Mouse (Mus musculus): Measurements from ENCODE around the gene Fbxw11. TPM values are rescaled to one million over a fixed set of nuclear protein-coding genes. Genes with fewer than 3 reads are reported as not detected.

Fbxw11 gene
- polyA plus RNA-seq, 1 experiment = 13.8 TPM

GRCm38 (mm10) chr11:32762773-32763172, 120.2 kb downstream of the Fbxw11 start:
- Histone ChIP-seq H3K4me1 (ENCODE audit: control insufficient read depth, insufficient read depth, low read length) (no peaks in the 10 kb centered on the region), H3K36me3 (ENCODE audit: control insufficient read depth, insufficient read depth, low read length) (no peaks in the 10 kb centered on the region), H3K27me3 (ENCODE audit: control insufficient read depth, insufficient read depth, low read length) (no peaks in the 10 kb centered on the region), H3K27ac (ENCODE audit: control insufficient read depth, insufficient read depth, low read depth, low read length) (no peak overlapping the region), H3K4me3 (ENCODE audit: control insufficient read depth, low read depth, low read length) (no peak overlapping the region)
- TF ChIP-seq POLR2A (IDR thresholded peaks at IDR 0.05; ENCODE audit: control insufficient read depth, low read depth, low read length) (no peak), CTCF (IDR thresholded peaks at IDR 0.05; ENCODE audit: control insufficient read depth, insufficient read depth, insufficient replicate concordance, low read depth, low read length) (no peak)

- Histone ChIP-seq H3K4me3 (ENCODE audit: control insufficient read depth, low read depth, low read length) (no peak overlapping the region), H3K36me3 (ENCODE audit: control insufficient read depth, insufficient read depth, low read length) (no peaks in the 10 kb centered on the region), H3K27ac (ENCODE audit: control insufficient read depth, insufficient read depth, low read depth, low read length) (no peak overlapping the region), H3K27me3 (ENCODE audit: control insufficient read depth, insufficient read depth, low read length) (no peaks in the 10 kb centered on the region), H3K4me1 (ENCODE audit: control insufficient read depth, insufficient read depth, low read length) (no peaks in the 10 kb centered on the region)
- TF ChIP-seq POLR2A (IDR thresholded peaks at IDR 0.05; ENCODE audit: control insufficient read depth, low read depth, low read length) (no peak), CTCF (IDR thresholded peaks at IDR 0.05; ENCODE audit: control insufficient read depth, insufficient read depth, insufficient replicate concordance, low read depth, low read length) (no peak)
Observed at GRCm38 (mm10) chr11:32767496-32768230, 125.1 kb downstream of the Fbxw11 start.

DNA sequence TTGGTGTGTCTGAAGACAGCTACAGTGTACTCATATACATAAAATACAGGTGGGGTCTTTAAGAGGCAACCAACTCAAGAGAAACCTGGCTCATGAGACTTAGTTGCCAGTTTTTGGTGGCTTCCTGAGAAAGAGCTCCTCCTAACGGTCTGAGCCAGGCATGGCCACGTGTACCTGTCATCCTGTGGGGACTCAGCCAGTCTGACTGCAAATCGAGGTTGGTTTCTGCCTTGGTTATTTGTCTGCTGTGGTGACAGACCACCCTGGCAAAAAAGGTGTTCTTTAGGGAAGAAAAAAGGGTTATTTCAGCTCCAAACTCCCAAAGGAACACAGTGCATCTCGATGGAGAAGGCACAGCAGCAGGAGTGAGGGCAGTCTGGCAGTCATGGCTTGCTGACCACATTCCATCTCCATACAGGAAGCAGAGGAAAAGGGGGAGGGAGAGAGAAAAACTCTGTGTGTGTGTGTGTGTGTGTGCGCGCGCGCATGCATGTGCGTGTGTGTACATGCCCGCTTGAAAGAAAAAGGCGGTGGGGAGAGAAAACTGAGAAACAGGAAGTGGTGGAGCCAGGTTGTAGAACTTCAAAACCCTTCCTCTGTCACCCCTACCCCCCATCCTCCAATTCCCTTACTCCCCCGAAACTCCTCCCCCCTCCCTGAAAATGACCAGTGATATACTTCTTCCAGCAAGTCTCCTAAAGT, 126.3 kb downstream of the Fbxw11 start:
- Histone ChIP-seq H3K4me1 (ENCODE audit: control insufficient read depth, insufficient read depth, low read length) (no peaks in the 10 kb centered on the region), H3K36me3 (ENCODE audit: control insufficient read depth, insufficient read depth, low read length) (no peaks in the 10 kb centered on the region), H3K27me3 (ENCODE audit: control insufficient read depth, insufficient read depth, low read length) (no peaks in the 10 kb centered on the region), H3K27ac (ENCODE audit: control insufficient read depth, insufficient read depth, low read depth, low read length) (no peak overlapping the region), H3K4me3 (ENCODE audit: control insufficient read depth, low read depth, low read length) (no peak overlapping the region)
- no peak for TF ChIP-seq CTCF (IDR thresholded peaks at IDR 0.05; ENCODE audit: control insufficient read depth, insufficient read depth, insufficient replicate concordance, low read depth, low read length)
- no peak for TF ChIP-seq POLR2A (IDR thresholded peaks at IDR 0.05; ENCODE audit: control insufficient read depth, low read depth, low read length)

GRCm38 (mm10) chr11:32780747-32781536, 138.4 kb downstream of the Fbxw11 start:
- Histone ChIP-seq H3K4me1 (ENCODE audit: control insufficient read depth, insufficient read depth, low read length) (no peaks in the 10 kb centered on the region), H3K4me3 (ENCODE audit: control insufficient read depth, low read depth, low read length) (no peak overlapping the region), H3K36me3 (ENCODE audit: control insufficient read depth, insufficient read depth, low read length) (no peaks in the 10 kb centered on the region), H3K27ac (ENCODE audit: control insufficient read depth, insufficient read depth, low read depth, low read length) (no peak overlapping the region), H3K27me3 (ENCODE audit: control insufficient read depth, insufficient read depth, low read length) (no peaks in the 10 kb centered on the region)
- TF ChIP-seq CTCF (IDR thresholded peaks at IDR 0.05; ENCODE audit: control insufficient read depth, insufficient read depth, insufficient replicate concordance, low read depth, low read length) (no peak), POLR2A (IDR thresholded peaks at IDR 0.05; ENCODE audit: control insufficient read depth, low read depth, low read length) (no peak)

DNA sequence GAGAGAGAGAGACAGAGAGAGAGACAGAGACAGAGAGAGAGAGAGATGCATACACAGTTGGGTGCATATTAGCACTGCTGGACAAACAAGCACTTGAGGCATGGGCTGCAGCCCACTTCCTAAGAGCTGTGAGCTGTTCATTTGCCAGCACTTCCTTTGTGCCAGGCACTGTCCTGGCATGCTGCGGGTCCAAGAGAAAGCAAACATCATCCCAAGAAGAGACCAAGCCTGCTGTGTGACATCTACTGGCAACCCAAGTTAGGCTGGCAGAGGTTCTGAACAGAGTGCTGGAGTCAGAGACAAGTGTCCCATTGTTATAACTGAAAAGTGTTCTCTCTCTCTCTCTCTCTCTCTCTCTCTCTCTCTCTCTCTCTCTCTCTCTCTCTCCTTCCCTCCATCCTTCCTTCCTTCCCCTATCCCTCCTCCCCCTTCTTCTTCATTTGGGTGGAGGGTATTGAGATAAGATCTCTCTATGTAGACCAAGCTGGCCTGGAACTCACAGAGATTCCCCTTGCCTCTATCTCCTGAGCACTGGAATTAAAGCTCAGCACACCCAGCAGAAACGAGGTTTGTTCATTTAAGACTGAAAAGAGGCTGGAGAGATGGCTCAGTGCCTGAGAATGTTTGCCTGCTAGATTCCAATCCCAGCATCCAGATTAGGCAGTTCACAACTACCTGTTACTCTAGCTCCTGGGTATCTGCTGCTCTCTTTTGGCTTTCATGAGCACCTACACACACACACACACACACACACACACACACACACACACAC, 139.3 kb downstream of the Fbxw11 start:
- H3K27ac ChIP-seq (ENCODE audit: control insufficient read depth, insufficient read depth, low read depth, low read length) = no peak overlapping the region
- TF ChIP-seq CTCF (IDR thresholded peaks at IDR 0.05; ENCODE audit: control insufficient read depth, insufficient read depth, insufficient replicate concordance, low read depth, low read length) = no peak
- TF ChIP-seq POLR2A (IDR thresholded peaks at IDR 0.05; ENCODE audit: control insufficient read depth, low read depth, low read length) = no peak

DNA sequence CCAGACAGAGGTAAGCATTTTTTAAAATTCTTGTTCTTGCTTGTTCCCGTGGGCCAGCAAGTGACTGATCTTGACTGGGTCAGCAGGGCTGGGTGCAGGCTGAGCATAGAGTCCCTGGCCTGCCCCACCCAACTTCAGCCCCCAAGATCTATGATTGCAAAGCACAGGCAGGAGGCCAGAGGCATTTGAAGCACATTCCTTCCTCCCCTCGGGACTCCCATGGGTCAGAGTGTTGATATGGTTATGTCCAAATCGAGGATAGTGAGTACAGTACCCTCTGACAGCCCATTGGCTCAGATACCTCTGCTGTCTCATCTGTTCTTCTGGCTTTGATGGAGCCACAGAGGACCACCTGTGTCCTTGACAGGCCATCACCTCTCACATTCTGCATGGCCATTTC, 140.2 kb downstream of the Fbxw11 start:
- no peaks in the 10 kb centered on the region for H3K36me3 ChIP-seq (ENCODE audit: control insufficient read depth, insufficient read depth, low read length)
- no peaks in the 10 kb centered on the region for H3K27me3 ChIP-seq (ENCODE audit: control insufficient read depth, insufficient read depth, low read length)
- H3K27ac ChIP-seq (ENCODE audit: control insufficient read depth, insufficient read depth, low read depth, low read length) = no peak overlapping the region
- H3K4me1 ChIP-seq (ENCODE audit: control insufficient read depth, insufficient read depth, low read length) = no peaks in the 10 kb centered on the region
- TF ChIP-seq CTCF (IDR thresholded peaks at IDR 0.05; ENCODE audit: control insufficient read depth, insufficient read depth, insufficient replicate concordance, low read depth, low read length) = no peak
- no peak for TF ChIP-seq POLR2A (IDR thresholded peaks at IDR 0.05; ENCODE audit: control insufficient read depth, low read depth, low read length)
- no peak overlapping the region for H3K4me3 ChIP-seq (ENCODE audit: control insufficient read depth, low read depth, low read length)

More for the DNA sequence above, 139.3 kb downstream of the Fbxw11 start:
- Histone ChIP-seq H3K27me3 (ENCODE audit: control insufficient read depth, insufficient read depth, low read length) (no peaks in the 10 kb centered on the region), H3K4me3 (ENCODE audit: control insufficient read depth, low read depth, low read length) (no peak overlapping the region), H3K4me1 (ENCODE audit: control insufficient read depth, insufficient read depth, low read length) (no peaks in the 10 kb centered on the region), H3K36me3 (ENCODE audit: control insufficient read depth, insufficient read depth, low read length) (no peaks in the 10 kb centered on the region)
